Mouse (Mus musculus): ENCODE measurements around the gene Myb. TPM values are rescaled to one million over a fixed set of nuclear protein-coding genes. Genes with fewer than 3 reads are reported as not detected.

The Myb gene
- polyA plus RNA-seq, 1 experiment from 2014 or later = 11.3 TPM

DNA sequence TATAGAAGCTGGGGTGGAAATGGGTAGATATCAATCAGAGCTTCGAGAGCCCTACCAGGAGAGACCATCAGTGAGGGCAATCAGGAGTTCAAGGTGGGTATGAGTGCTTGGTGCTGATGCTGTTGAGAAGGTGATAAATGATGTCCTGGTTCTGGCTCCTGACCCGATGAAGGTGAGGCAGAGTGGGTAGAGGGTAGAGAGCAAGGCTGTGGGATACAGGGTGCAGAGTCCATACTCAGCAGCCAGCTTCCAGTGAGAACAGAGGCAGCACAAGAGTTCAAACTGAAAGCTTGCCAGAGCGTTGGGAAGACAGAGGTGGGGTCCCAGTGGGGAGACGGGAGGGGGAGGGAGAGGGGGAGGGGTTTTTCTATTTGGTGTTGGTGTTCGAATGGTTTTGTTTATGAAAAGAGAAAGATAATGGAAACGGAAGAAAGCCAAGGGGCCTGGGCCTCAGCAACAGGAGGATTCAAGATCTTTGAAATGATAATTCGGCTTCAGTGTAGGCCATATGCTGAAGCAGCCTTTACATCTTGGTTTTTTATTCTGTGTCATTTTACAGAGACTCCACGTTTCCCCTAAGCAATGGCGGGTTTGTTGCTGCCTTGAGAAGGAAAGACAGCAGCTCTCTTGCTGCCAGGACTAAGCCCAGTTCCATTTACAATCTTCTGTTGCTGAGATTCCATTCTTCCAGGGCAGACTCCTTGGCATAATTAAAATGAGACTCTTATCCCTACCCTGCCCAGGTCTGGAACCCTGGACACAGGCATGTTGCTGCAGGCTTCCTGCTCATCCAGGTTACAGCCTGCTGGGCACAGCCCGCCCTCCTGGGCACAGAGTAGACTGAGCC, 32.5 kb upstream of the Myb start:
- H3K27me3 ChIP-seq = no peaks in the 10 kb centered on the region
- H3K4me2 ChIP-seq (replicated peaks) = no peak overlapping the region
- WGBS = 42% methylated on average over 10 of the region's 10 CpGs
- no peak overlapping the region for H3K4me3 ChIP-seq (replicated peaks)
- 0 out of 2 replicates have a peak, but pooled peaks cover 11% of the 10 kb centered on the region for H3K4me1 ChIP-seq
- no peaks in the 10 kb centered on the region for H3K9me3 ChIP-seq (replicated peaks)
- H3K9ac ChIP-seq = no peak overlapping the region
- no peak for ATAC-seq (ENCODE audit: insufficient number of reproducible peaks, low FRiP score, low TSS enrichment, low read depth)
- H3K36me3 ChIP-seq = no peaks in the 10 kb centered on the region
- no peak overlapping the region for H3K27ac ChIP-seq (replicated peaks)

- no peak for ATAC-seq (ENCODE audit: insufficient number of reproducible peaks, low FRiP score, low TSS enrichment, low read depth)
- no peak overlapping the region for H3K27ac ChIP-seq (replicated peaks)
- no peak overlapping the region for H3K4me3 ChIP-seq (replicated peaks)
- no peaks in the 10 kb centered on the region for H3K9me3 ChIP-seq (replicated peaks)
- no peak overlapping the region for H3K4me2 ChIP-seq (replicated peaks)
- no peaks in the 10 kb centered on the region for H3K36me3 ChIP-seq
- 69% methylated on average over 10 of the region's 10 CpGs for WGBS
- 0 out of 2 replicates have a peak, but pooled peaks cover 11% of the 10 kb centered on the region for H3K4me1 ChIP-seq
- H3K9ac ChIP-seq = no peak overlapping the region
- no peaks in the 10 kb centered on the region for H3K27me3 ChIP-seq
These were observed 31.7 kb upstream of the Myb start for GRCm38 (mm10) chr10:21192436-21192835.

DNA sequence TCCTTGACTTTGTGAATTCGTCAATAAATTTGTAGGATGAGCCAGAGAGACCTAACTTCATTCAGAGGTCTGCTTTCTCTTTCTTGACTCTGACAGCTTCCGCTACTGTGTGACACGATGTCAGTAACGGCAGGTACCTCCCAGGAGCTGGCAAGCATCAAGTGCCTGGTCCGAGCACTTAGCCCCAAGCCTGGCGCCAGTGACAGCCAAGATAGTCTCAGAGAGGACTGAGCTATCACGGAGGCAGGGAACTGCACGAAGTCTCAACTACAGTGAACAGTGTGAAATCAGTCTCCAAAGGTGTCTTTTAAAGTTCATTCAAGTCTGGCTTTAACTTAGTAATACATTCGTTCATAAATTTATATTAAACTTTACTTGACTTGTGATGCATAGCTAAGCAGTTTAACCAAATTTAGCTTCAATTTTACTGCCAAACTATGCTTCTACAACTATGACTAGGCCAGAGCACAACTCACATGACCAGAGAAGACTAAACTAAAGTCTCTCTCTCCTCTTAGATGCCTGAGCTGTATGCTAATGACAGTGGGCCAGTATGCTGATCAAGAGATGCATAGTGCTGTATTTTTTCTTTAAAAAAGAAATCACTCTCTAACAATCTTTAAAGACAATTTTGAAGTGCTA, 29.1 kb upstream of the Myb start:
- Histone ChIP-seq H3K27me3 (no peaks in the 10 kb centered on the region), H3K4me2 (replicated peaks) (no peak overlapping the region), H3K36me3 (no peaks in the 10 kb centered on the region), H3K4me3 (replicated peaks) (no peak overlapping the region), H3K9me3 (replicated peaks) (no peaks in the 10 kb centered on the region), H3K9ac (no peak overlapping the region), H3K4me1 (0 out of 2 replicates have a peak, but pooled peaks cover 5% of the 10 kb centered on the region), H3K27ac (replicated peaks) (no peak overlapping the region)
- 72% methylated on average over 9 of the region's 9 CpGs for WGBS
- no peak for ATAC-seq (ENCODE audit: insufficient number of reproducible peaks, low FRiP score, low TSS enrichment, low read depth)

DNA sequence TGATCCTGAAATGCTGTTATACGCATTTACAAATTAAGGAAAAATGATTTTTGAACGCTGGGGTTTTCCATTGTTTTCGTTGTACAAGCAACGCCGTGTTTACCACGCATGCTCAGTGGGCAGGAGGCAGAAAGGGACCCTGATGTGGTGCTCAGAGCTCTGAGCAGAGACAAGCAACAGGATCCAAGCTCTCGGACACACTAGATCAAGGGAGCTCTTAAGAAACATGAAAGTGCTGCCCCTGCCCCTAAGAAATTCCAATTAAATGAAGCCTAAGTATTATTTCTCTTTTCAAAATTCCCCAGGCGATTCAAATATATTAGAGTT, 28.5 kb upstream of the Myb start:
- Histone ChIP-seq H3K4me1 (0 out of 2 replicates have a peak, but pooled peaks cover 5% of the 10 kb centered on the region), H3K4me3 (replicated peaks) (peak overlapping the region; percentile 33), H3K36me3 (no peaks in the 10 kb centered on the region), H3K9me3 (replicated peaks) (no peaks in the 10 kb centered on the region), H3K27me3 (no peaks in the 10 kb centered on the region), H3K9ac (no peak overlapping the region), H3K4me2 (replicated peaks) (peak overlapping the region; percentile 46), H3K27ac (replicated peaks) (no peak overlapping the region)
- no peak for ATAC-seq (ENCODE audit: insufficient number of reproducible peaks, low FRiP score, low TSS enrichment, low read depth)
- WGBS = 24% methylated on average over 8 of the region's 8 CpGs

DNA sequence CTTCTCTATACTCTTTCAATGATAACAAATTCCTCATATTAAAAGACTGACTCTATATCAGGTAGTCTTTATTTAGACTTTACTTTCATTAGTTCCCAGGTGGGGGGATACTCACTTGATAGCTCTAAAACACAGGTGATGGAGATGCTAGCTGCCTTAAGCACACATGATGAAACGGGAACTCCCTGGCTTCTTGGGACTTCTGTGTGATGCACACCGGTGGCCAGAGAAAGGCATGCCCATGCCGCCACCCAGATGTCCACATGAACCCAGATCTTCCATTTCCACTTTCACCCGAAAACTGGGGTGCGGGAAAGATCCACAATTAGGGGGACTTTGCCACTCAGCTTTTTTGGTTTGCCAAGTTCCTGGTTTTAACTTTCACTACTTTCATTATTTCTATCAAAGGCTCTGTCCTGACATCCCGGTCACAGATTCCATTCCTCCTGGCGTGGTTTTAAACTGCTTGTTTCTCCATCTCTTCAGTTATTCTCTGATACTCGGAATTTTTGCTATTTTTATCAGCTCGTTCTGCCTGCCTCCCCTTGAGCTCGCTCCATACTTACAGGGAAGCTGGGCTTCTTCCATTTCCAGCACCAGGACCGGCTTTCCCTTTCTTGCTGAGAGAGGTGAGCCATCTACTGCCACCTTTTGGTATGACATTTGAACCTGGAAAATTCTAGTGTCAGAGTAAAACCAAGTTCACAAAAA, 27.9 kb upstream of the Myb start:
- peak overlapping the region; percentile 46 for H3K4me2 ChIP-seq (replicated peaks)
- no peaks in the 10 kb centered on the region for H3K36me3 ChIP-seq
- 25% methylated on average over 11 of the region's 11 CpGs for WGBS
- H3K9me3 ChIP-seq (replicated peaks) = no peaks in the 10 kb centered on the region
- H3K27me3 ChIP-seq = no peaks in the 10 kb centered on the region
- 0 out of 2 replicates have a peak, but pooled peaks cover 5% of the 10 kb centered on the region for H3K4me1 ChIP-seq
- no peak for ATAC-seq (ENCODE audit: insufficient number of reproducible peaks, low FRiP score, low TSS enrichment, low read depth)
- H3K27ac ChIP-seq (replicated peaks) = no peak overlapping the region
- no peak overlapping the region for H3K9ac ChIP-seq
- peak overlapping the region; percentile 33 for H3K4me3 ChIP-seq (replicated peaks)

DNA sequence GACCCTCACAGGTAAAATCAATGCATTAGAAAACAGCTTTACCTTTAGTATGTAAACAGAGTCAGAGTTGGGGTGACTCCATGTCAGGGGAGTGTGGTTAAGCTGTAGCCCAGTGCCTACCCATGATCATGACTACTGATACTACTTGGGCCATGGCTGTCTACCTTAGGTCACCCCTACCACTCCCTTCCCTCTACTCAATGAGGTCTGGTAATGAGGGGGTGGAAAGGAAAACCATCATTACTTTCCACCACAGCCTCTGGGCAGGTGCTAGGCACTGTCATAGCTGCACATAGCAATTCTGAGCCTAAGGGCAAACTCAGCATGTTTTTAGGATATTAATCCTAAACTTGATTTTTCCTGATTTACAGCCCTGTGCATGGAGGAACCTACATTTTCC, 27.1 kb upstream of the Myb start:
- Histone ChIP-seq H3K4me1 (0 out of 2 replicates have a peak, but pooled peaks cover under 1% of the 10 kb centered on the region), H3K27me3 (no peaks in the 10 kb centered on the region), H3K4me2 (replicated peaks) (no peak overlapping the region), H3K4me3 (replicated peaks) (no peak overlapping the region), H3K36me3 (no peaks in the 10 kb centered on the region), H3K9me3 (replicated peaks) (no peaks in the 10 kb centered on the region), H3K9ac (no peak overlapping the region), H3K27ac (replicated peaks) (no peak overlapping the region)
- no peak for ATAC-seq (ENCODE audit: insufficient number of reproducible peaks, low FRiP score, low TSS enrichment, low read depth)

DNA sequence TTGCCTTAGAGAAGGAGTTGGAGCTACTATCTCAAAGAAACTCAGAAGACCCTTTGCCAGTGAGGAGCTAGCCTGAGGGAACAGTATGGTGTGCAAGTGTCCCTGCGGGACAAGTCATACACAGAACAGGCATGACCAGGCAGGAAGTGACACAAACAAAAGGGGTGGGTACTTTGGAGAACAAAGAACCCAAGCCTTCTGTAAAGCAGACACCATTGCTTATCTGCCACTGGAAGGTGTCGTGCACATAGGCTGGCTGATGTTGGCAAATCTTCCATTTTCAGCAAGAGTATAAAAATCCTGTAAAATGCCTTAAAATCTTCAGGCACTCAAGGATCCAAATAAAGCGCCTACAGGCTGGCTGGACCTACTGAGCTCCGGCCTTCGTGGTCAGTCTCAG, 25.9 kb upstream of the Myb start:
- WGBS = 75% methylated on average over 5 of the region's 5 CpGs
- H3K9me3 ChIP-seq (replicated peaks) = no peaks in the 10 kb centered on the region
- ATAC-seq (ENCODE audit: insufficient number of reproducible peaks, low FRiP score, low TSS enrichment, low read depth) = no peak

DNA sequence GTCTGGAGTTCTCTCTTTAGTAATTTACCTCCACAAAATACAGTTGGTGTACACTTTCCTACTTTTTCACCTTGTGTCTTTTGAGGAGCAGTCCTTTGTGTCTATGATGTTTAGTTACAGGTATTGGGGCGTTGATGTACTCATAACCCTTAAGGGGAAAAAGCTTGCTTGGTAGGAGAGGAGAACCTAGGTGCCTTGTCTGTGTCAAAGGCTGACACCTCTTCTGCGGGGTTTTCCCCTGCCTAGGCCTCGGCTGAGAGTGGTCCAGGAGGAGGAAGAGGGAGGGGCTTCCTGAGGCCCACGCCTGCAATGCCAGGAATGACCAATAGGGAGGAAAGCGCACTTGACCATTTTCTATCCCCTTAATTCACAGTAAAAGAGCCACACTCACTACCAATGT, 17.9 kb upstream of the Myb start:
- Histone ChIP-seq H3K4me1 (no peaks in the 10 kb centered on the region), H3K27ac (replicated peaks) (no peak overlapping the region), H3K4me2 (replicated peaks) (no peak overlapping the region), H3K27me3 (no peaks in the 10 kb centered on the region), H3K4me3 (replicated peaks) (no peak overlapping the region), H3K9ac (no peak overlapping the region), H3K36me3 (no peaks in the 10 kb centered on the region), H3K9me3 (replicated peaks) (no peaks in the 10 kb centered on the region)
- 35% methylated on average over 5 of the region's 5 CpGs for WGBS
- no peak for ATAC-seq (ENCODE audit: insufficient number of reproducible peaks, low FRiP score, low TSS enrichment, low read depth)

More for the DNA sequence above, 25.9 kb upstream of the Myb start:
- Histone ChIP-seq H3K27me3 (no peaks in the 10 kb centered on the region), H3K9ac (no peak overlapping the region), H3K27ac (replicated peaks) (no peak overlapping the region), H3K36me3 (no peaks in the 10 kb centered on the region), H3K4me2 (replicated peaks) (no peak overlapping the region), H3K4me1 (no peaks in the 10 kb centered on the region), H3K4me3 (replicated peaks) (no peak overlapping the region)

DNA sequence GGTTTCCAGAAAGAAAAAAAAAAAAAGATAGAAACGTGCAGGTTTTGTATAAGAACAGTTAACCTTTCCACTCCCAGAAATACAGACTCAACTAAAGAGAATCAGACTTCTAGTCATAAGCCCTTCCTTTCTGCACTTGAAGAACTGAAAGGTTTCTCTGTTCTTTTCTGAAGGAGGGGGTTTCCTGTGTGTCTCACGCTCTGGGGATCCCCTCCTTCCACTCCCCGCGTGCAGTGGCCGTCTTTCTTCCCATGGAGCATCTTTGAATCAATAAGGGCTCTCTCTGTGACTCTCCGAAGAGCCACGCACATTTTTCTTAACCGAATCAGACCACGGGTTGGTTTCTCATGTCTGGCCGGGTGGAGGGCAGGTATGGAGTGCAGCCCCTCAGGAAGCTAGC, 17.5 kb upstream of the Myb start:
- Histone ChIP-seq H3K4me2 (replicated peaks) (no peak overlapping the region), H3K27ac (replicated peaks) (no peak overlapping the region)
- 70% methylated on average over 10 of the region's 10 CpGs for WGBS

DNA sequence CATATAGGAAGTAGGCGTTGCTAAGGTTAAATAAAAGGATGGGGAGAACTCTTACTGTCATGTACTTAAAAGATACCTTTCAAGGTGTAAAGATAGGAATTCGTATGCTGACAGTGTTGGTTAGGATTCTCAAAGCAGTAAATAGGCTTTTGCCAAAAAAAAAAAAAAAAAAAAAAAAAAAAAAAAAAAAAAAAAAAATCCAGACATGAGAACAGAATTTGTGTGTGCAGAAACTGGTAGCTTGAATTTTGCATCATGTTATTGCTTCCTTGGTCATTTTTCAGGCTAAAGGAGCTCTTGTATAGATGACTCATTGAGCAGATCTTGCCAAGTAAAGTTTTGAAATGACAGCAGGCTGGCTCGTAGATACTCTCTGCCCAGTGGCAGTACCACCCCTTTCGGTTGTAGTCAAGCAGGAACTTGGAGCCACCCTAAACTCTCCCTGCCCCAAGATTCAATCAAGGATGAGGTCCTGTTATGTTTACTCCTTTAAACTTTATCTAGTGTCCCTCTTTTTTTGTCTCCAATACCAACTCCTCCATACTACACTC, 11.9 kb upstream of the Myb start:
- Histone ChIP-seq H3K27me3 (no peaks in the 10 kb centered on the region), H3K9ac (no peak overlapping the region), H3K27ac (replicated peaks) (no peak overlapping the region), H3K36me3 (no peaks in the 10 kb centered on the region), H3K4me1 (no peaks in the 10 kb centered on the region), H3K4me3 (replicated peaks) (no peak overlapping the region), H3K9me3 (replicated peaks) (no peaks in the 10 kb centered on the region), H3K4me2 (replicated peaks) (no peak overlapping the region)
- 77% methylated on average over 4 of the region's 4 CpGs for WGBS
- ATAC-seq (ENCODE audit: insufficient number of reproducible peaks, low FRiP score, low TSS enrichment, low read depth) = no peak

More for the DNA sequence above, 17.5 kb upstream of the Myb start:
- H3K36me3 ChIP-seq = no peaks in the 10 kb centered on the region
- no peaks in the 10 kb centered on the region for H3K9me3 ChIP-seq (replicated peaks)
- H3K27me3 ChIP-seq = no peaks in the 10 kb centered on the region
- ATAC-seq (ENCODE audit: insufficient number of reproducible peaks, low FRiP score, low TSS enrichment, low read depth) = no peak
- H3K9ac ChIP-seq = no peak overlapping the region
- no peaks in the 10 kb centered on the region for H3K4me1 ChIP-seq
- H3K4me3 ChIP-seq (replicated peaks) = no peak overlapping the region

GRCm38 (mm10) chr10:21168466-21168865, 7.7 kb upstream of the Myb start:
- H3K36me3 ChIP-seq = no peaks in the 10 kb centered on the region
- no peak overlapping the region for H3K4me3 ChIP-seq (replicated peaks)
- no peak overlapping the region for H3K27ac ChIP-seq (replicated peaks)
- no peak overlapping the region for H3K9ac ChIP-seq
- no peaks in the 10 kb centered on the region for H3K9me3 ChIP-seq (replicated peaks)
- 90% methylated on average over 8 of the region's 8 CpGs for WGBS
- ATAC-seq (ENCODE audit: insufficient number of reproducible peaks, low FRiP score, low TSS enrichment, low read depth) = no peak
- H3K4me1 ChIP-seq = no peaks in the 10 kb centered on the region
- no peak overlapping the region for H3K4me2 ChIP-seq (replicated peaks)
- peaks cover 5% of the 10 kb centered on the region; the same call in 1 of the 2 replicates for H3K27me3 ChIP-seq

Measured in embryonic facial prominence, embryonic 15.5 days (tissue).